Mouse (Mus musculus): ENCODE measurements around the gene Grasp.

The Grasp gene

GRCm38 (mm10) chr15:101248029-101248710 lies 24.2 kb downstream of the Grasp start:
- 46% methylated on average over 5 of the region's 5 CpGs for WGBS

GRCm38 (mm10) chr15:101250220-101250800 lies 26.3 kb downstream of the Grasp start:
- WGBS = 71% methylated on average over 9 of the region's 9 CpGs

- WGBS = 95% methylated on average over 5 of the region's 5 CpGs
Observed at GRCm38 (mm10) chr15:101251930-101252329, 27.9 kb downstream of the Grasp start.

DNA sequence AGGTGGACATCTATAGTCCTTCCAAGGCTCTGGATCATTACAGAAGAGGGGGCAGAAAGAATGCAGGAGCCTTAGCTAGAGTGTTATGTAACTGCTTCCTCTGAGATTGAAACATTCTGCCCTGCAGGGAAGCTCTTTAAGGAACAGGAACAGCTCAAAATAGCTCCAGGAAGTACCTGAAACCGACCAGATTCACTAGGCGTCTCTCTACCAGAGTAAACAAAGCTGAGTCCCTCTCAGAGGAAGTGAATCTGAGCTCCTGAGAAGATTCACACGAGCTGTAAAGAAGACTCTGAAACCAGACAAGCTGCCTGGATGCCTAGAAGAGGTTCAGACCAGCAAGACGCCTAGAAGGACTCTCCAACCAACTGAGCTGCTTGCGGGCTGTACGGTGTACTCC lies 28.6 kb downstream of the Grasp start:
- 65% methylated on average over 6 of the region's 6 CpGs for WGBS

- WGBS = 42% methylated on average over 3 of the region's 3 CpGs
Observed at GRCm38 (mm10) chr15:101253563-101253885, 29.5 kb downstream of the Grasp start.

GRCm38 (mm10) chr15:101253886-101254795 lies 30.2 kb downstream of the Grasp start, which contains the start of gene Nr4a1:
Gene Nr4a1, plus strand, starts transcription at chr15:101254269.
- WGBS = 3% methylated on average over 82 of the region's 82 CpGs

GRCm38 (mm10) chr15:101255842-101256462 lies 32.0 kb downstream of the Grasp start:
- 54% methylated on average over 7 of the region's 7 CpGs for WGBS

DNA sequence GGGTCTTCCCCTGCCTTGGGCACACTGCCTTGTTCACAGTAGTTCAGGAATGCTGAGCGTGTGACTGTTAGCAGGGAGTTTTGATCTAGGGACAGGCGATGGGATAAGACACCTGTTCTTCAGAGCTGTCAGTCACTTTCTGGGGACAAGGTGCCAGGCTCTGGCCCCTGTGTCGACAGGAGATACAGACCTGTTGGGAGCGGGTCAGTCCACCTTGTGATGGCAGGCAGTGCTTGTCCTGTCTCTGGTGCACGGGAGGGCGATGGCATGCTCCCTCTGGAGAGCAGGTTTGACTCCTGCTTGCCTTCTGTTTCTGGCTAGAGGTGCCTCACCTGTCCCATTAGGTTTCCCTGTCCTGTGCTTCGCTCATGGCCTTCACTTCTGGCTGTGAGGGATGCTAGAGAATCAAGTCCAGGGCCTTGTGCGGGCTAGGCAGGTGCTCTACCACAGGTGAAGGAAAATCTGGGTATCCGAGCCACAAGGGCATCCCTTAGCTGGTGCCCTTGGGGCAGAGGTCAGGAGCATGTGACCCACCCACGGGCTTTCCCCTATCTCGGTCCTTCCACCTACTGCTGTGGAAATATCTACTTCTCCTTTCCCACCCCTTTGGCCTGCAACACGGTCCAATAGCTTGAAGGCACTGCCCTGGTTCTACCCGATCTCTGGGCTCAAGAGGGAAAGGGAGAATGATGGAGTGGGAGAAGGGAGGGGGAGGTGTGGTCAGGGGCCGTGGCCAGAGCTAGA lies 32.6 kb downstream of the Grasp start:
- WGBS = 81% methylated on average over 14 of the region's 14 CpGs

- WGBS = 52% methylated on average over 11 of the region's 11 CpGs
Observed at GRCm38 (mm10) chr15:101258420-101258819, 34.4 kb downstream of the Grasp start.

GRCm38 (mm10) chr15:101259922-101260321 lies 35.9 kb downstream of the Grasp start:
- WGBS = 81% methylated on average over 3 of the region's 3 CpGs

- 28% methylated on average over 10 of the region's 10 CpGs for WGBS
Observed at GRCm38 (mm10) chr15:101260387-101260786, 36.4 kb downstream of the Grasp start.

GRCm38 (mm10) chr15:101260874-101261622 lies 37.1 kb downstream of the Grasp start:
- 37% methylated on average over 13 of the region's 13 CpGs for WGBS

- WGBS = 67% methylated on average over 5 of the region's 5 CpGs
Observed at GRCm38 (mm10) chr15:101262502-101262901, 38.5 kb downstream of the Grasp start.

DNA sequence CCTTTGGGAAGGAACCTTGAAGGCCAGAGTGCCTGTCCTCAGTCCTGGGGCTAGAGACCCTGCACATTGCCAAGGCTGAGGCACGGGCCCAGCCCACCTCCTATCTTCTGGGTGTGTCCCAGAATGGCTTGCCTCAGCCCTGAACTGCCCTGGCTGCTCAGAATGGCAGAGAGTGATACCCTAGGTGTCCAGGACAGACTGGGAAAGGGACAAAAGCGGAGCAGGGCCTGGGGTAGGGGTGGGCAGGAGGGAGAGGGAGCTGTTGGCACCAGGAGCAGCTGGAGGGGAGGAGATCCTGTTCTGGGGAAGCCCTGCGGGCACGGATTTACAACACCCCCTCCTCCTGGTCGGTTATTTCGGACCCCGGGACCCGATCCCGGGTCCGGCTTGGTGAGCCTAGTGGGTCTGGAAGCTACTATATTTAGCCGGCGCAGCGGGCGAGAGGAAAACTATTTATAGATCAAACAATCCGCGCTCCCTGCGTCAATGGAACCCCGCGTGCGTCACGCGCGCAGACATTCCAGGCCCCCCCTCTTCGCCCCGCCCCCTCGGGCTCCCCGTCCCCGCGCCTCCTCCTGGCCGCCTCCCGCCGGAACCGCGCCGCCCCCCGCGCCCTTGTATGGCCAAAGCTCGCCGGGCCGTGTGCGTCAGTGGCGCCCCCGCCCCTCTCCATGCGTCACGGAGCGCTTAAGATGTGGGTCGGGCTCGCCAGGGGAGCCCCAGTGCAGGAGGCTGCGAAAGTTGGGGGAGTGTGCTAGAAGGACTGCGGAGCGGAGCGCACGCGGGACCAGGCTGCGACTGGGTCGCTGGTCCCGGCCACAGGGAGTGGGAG lies 42.4 kb downstream of the Grasp start:
- WGBS = 2% methylated on average over 54 of the region's 57 CpGs

GRCm38 (mm10) chr15:101267053-101268032 lies 43.4 kb downstream of the Grasp start:
- 3% methylated on average over 25 of the region's 25 CpGs for WGBS

DNA sequence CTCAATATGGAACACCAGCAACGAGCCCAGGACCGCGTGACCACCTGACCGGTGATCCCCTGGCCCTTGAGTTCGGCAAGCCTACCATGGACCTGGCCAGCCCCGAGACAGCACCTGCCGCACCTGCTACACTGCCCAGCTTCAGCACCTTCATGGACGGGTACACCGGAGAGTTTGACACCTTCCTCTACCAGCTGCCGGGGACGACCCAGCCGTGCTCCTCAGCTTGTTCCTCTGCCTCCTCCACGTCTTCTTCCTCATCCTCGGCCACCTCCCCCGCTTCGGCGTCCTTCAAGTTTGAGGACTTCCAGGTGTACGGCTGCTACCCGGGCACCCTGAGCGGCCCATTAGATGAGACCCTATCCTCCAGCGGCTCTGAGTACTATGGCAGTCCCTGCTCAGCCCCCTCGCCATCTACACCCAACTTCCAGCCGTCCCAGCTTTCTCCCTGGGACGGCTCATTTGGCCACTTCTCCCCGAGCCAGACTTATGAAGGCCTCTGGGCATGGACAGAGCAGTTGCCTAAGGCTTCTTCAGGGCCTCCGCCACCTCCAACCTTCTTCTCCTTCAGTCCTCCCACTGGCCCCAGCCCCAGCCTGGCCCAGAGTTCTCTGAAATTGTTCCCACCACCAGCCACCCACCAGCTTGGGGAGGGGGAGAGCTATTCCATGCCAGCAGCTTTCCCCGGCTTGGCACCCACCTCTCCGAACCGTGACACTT lies 46.3 kb downstream of the Grasp start:
- WGBS = 75% methylated on average over 29 of the region's 29 CpGs

DNA sequence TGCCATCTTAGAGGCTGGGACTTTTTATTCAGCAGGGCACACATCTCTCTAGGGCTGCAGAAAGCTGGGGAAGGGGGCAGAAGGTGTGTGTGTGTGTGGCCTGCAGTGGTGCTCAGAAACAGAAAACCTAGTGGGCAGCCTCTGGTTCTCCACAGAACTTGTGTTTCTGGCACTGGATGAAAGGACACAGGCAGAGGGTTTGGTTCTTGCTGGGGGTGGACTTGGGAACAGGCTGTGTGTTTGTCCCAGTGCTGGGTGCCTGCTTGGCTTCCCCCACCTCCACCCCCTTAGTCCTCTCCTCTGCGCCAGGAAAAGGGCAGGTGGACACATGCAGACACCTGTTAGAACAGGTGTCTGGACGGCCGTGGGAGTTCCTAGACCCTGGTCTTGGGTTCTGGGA lies 47.1 kb downstream of the Grasp start:
- 61% methylated on average over 3 of the region's 3 CpGs for WGBS

DNA sequence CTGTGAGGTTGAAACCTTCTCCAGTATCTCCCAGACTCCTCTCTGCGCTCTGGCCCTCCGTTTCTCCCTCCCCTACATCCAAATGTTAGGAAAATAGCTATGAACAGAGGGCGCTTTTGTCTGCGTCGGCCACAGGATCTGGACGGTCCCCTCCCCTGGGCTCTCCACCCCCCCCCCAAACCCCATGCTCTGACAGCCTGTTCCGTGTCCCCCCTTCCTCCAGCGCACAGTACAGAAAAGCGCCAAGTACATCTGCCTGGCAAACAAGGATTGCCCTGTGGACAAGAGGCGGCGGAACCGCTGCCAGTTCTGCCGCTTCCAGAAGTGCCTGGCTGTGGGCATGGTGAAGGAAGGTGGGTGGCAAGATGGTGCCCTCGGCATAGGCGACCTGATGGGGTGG lies 47.5 kb downstream of the Grasp start:
- WGBS = 51% methylated on average over 15 of the region's 15 CpGs

All from cerebral cortex, adult 2 months (tissue).